Mouse (Mus musculus) neutrophil, adult 83 days (primary cell): ENCODE data around the gene Zdhhc22. TPM values are rescaled to one million over a fixed set of nuclear protein-coding genes. Genes with fewer than 3 reads are reported as not detected.

Experiments used
- total RNA-seq, 2 experiments: library from RNA; stranded (reverse); gene quantifications; one replicate each; pipeline ENCODE4 v1.2.4; 2023

Gene Zdhhc22
- total RNA-seq = not detected

GRCm38 (mm10) chr12:86989890-86990754 is at the start of gene Zdhhc22:
TSS of gene Zdhhc22 (minus strand) at chr12:86990430.

GRCm38 (mm10) chr12:87021040-87021439 is 30.8 kb upstream of the Zdhhc22 start, which contains the start of gene Tmem63c:
TSS of gene Tmem63c (plus strand) at chr12:87021340.

DNA sequence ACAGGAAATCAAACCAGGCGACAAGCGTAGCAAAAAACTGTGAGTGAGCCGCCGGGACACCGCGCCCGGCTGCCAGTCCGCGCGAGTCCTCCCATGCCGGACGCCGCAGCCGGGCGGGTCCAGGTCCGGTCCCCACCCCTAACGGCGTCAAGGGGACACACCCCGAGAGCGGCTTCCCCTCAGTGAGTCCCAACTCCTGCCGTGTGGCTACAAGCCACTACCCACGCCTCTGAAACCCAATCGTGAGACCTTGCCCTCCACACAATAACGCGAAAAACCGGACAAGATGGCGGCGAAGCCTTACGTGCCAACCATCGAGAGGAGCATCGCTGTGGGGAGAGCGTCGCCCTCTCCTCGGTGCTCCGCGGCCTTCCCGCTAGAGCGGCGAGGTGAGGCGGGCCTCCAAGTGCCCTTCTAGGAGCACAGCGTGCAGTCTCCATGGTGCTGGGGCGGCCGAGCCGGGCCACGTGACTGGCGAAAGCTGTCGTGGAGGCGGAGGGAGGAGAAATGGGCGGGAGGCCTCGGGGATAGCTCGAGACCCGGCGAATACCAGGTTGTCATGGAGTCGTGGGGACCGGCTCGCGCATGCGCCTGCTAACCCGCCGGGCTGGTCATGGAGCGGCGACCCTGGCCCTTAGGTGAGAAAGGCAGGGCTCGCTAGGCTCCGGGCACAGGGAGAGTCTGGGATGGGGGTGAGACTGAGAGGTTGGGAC is 43.2 kb downstream of the Zdhhc22 start, which contains the start of gene Cipc:
Cipc (plus strand) TSS at position 182 of the 713 bp plus-strand sequence.

Other genes starting within 250 kb of the Zdhhc22 start
- 1 to 10 TPM; 3.2 to 3.7 TPM for gene Irf2bpl, start 105.6 kb downstream of the Zdhhc22 start, total RNA-seq
- 1 to 10 TPM; 6.5 to 7.5 TPM for gene Cipc, start 43.4 kb downstream of the Zdhhc22 start, total RNA-seq
- not detected for gene Tmem63c, start 30.9 kb upstream of the Zdhhc22 start, total RNA-seq
- not detected for gene Ngb, start 112.1 kb upstream of the Zdhhc22 start, total RNA-seq
- gene Gstz1, start 156.7 kb upstream of the Zdhhc22 start, total RNA-seq = 10 to 100 TPM; 10.7 to 10.8 TPM
- gene Pomt2, start 157.5 kb upstream of the Zdhhc22 start, total RNA-seq = 1 to 10 TPM; 2.9 to 3.0 TPM
- under 1 TPM; 0.28 to 0.51 TPM for gene Samd15, start 209.3 kb upstream of the Zdhhc22 start, total RNA-seq
- 1 to 10 TPM; 9.5 to 9.9 TPM for gene Tmed8, start 210.0 kb upstream of the Zdhhc22 start, total RNA-seq
- 1 to 10 TPM; 1.7 to 2.0 TPM for gene Noxred1, start 248.3 kb upstream of the Zdhhc22 start, total RNA-seq